Mouse (Mus musculus): ENCODE results near the gene Ccl20. TPM values are rescaled to one million over a fixed set of nuclear protein-coding genes. Genes with fewer than 3 reads are reported as not detected.

Ccl20 gene
- polyA plus RNA-seq, 1 experiment: 16.7 TPM

GRCm38 (mm10) chr1:83135829-83136228 lies 19.3 kb downstream of the Ccl20 start:
- H3K27ac ChIP-seq (ENCODE audit: control insufficient read depth, insufficient read depth, low read length): no peak overlapping the region
- no peaks in the 10 kb centered on the region for H3K27me3 ChIP-seq (ENCODE audit: control insufficient read depth, insufficient read depth, low read length)
- H3K36me3 ChIP-seq (ENCODE audit: control insufficient read depth, insufficient read depth, low read length): no peaks in the 10 kb centered on the region
- no peak overlapping the region for H3K4me3 ChIP-seq (ENCODE audit: control insufficient read depth, insufficient read depth, low read length)
- TF ChIP-seq CTCF (IDR thresholded peaks at IDR 0.05; ENCODE audit: borderline replicate concordance, control insufficient read depth, extremely low read depth, insufficient read depth, low read length, poor library complexity) (no peak), POLR2A (IDR thresholded peaks at IDR 0.05; ENCODE audit: control insufficient read depth, extremely low read depth, insufficient read depth, low read length, poor library complexity) (no peak)
- no peak for DNase-seq
- no peaks in the 10 kb centered on the region for H3K4me1 ChIP-seq (replicated peaks; ENCODE audit: control insufficient read depth, insufficient read depth, low read length)
- WGBS: 78% methylated on average over 7 of the region's 7 CpGs

GRCm38 (mm10) chr1:83137847-83138246 lies 21.3 kb downstream of the Ccl20 start:
- Histone ChIP-seq H3K27me3 (ENCODE audit: control insufficient read depth, insufficient read depth, low read length) (no peaks in the 10 kb centered on the region), H3K27ac (ENCODE audit: control insufficient read depth, insufficient read depth, low read length) (no peak overlapping the region), H3K4me1 (replicated peaks; ENCODE audit: control insufficient read depth, insufficient read depth, low read length) (no peaks in the 10 kb centered on the region), H3K4me3 (ENCODE audit: control insufficient read depth, insufficient read depth, low read length) (no peak overlapping the region), H3K36me3 (ENCODE audit: control insufficient read depth, insufficient read depth, low read length) (no peaks in the 10 kb centered on the region)
- no peak for DNase-seq
- 85% methylated on average over 8 of the region's 8 CpGs for WGBS
- TF ChIP-seq CTCF (IDR thresholded peaks at IDR 0.05; ENCODE audit: borderline replicate concordance, control insufficient read depth, extremely low read depth, insufficient read depth, low read length, poor library complexity): no peak
- TF ChIP-seq POLR2A (IDR thresholded peaks at IDR 0.05; ENCODE audit: control insufficient read depth, extremely low read depth, insufficient read depth, low read length, poor library complexity): no peak

- H3K4me1 ChIP-seq (replicated peaks; ENCODE audit: control insufficient read depth, insufficient read depth, low read length): no peaks in the 10 kb centered on the region
- H3K36me3 ChIP-seq (ENCODE audit: control insufficient read depth, insufficient read depth, low read length): no peaks in the 10 kb centered on the region
- WGBS: 90% methylated on average over 6 of the region's 6 CpGs
- TF ChIP-seq POLR2A (IDR thresholded peaks at IDR 0.05; ENCODE audit: control insufficient read depth, extremely low read depth, insufficient read depth, low read length, poor library complexity): no peak
- no peak overlapping the region for H3K4me3 ChIP-seq (ENCODE audit: control insufficient read depth, insufficient read depth, low read length)
- no peak for DNase-seq
- no peaks in the 10 kb centered on the region for H3K27me3 ChIP-seq (ENCODE audit: control insufficient read depth, insufficient read depth, low read length)
- no peak overlapping the region for H3K27ac ChIP-seq (ENCODE audit: control insufficient read depth, insufficient read depth, low read length)
Measured at GRCm38 (mm10) chr1:83138721-83139120, 22.2 kb downstream of the Ccl20 start.

- no peak for DNase-seq
- no peaks in the 10 kb centered on the region for H3K27me3 ChIP-seq (ENCODE audit: control insufficient read depth, insufficient read depth, low read length)
- TF ChIP-seq CTCF (IDR thresholded peaks at IDR 0.05; ENCODE audit: borderline replicate concordance, control insufficient read depth, extremely low read depth, insufficient read depth, low read length, poor library complexity) (no peak), POLR2A (IDR thresholded peaks at IDR 0.05; ENCODE audit: control insufficient read depth, extremely low read depth, insufficient read depth, low read length, poor library complexity) (no peak)
- no peak overlapping the region for H3K27ac ChIP-seq (ENCODE audit: control insufficient read depth, insufficient read depth, low read length)
- no peaks in the 10 kb centered on the region for H3K4me1 ChIP-seq (replicated peaks; ENCODE audit: control insufficient read depth, insufficient read depth, low read length)
- no peaks in the 10 kb centered on the region for H3K36me3 ChIP-seq (ENCODE audit: control insufficient read depth, insufficient read depth, low read length)
- WGBS: 88% methylated on average over 8 of the region's 8 CpGs
- H3K4me3 ChIP-seq (ENCODE audit: control insufficient read depth, insufficient read depth, low read length): no peak overlapping the region
Measured at GRCm38 (mm10) chr1:83141510-83141909, 24.9 kb downstream of the Ccl20 start.

GRCm38 (mm10) chr1:83142055-83142454 lies 25.5 kb downstream of the Ccl20 start:
- no peak for DNase-seq
- Histone ChIP-seq H3K4me1 (replicated peaks; ENCODE audit: control insufficient read depth, insufficient read depth, low read length) (no peaks in the 10 kb centered on the region), H3K27me3 (ENCODE audit: control insufficient read depth, insufficient read depth, low read length) (no peaks in the 10 kb centered on the region), H3K27ac (ENCODE audit: control insufficient read depth, insufficient read depth, low read length) (no peak overlapping the region), H3K36me3 (ENCODE audit: control insufficient read depth, insufficient read depth, low read length) (no peaks in the 10 kb centered on the region), H3K4me3 (ENCODE audit: control insufficient read depth, insufficient read depth, low read length) (no peak overlapping the region)
- no peak for TF ChIP-seq CTCF (IDR thresholded peaks at IDR 0.05; ENCODE audit: borderline replicate concordance, control insufficient read depth, extremely low read depth, insufficient read depth, low read length, poor library complexity)
- no peak for TF ChIP-seq POLR2A (IDR thresholded peaks at IDR 0.05; ENCODE audit: control insufficient read depth, extremely low read depth, insufficient read depth, low read length, poor library complexity)
- 87% methylated on average over 5 of the region's 5 CpGs for WGBS

- TF ChIP-seq CTCF (IDR thresholded peaks at IDR 0.05; ENCODE audit: borderline replicate concordance, control insufficient read depth, extremely low read depth, insufficient read depth, low read length, poor library complexity) (no peak), POLR2A (IDR thresholded peaks at IDR 0.05; ENCODE audit: control insufficient read depth, extremely low read depth, insufficient read depth, low read length, poor library complexity) (no peak)
- Histone ChIP-seq H3K27ac (ENCODE audit: control insufficient read depth, insufficient read depth, low read length) (no peak overlapping the region), H3K4me1 (replicated peaks; ENCODE audit: control insufficient read depth, insufficient read depth, low read length) (no peaks in the 10 kb centered on the region), H3K4me3 (ENCODE audit: control insufficient read depth, insufficient read depth, low read length) (no peak overlapping the region), H3K27me3 (ENCODE audit: control insufficient read depth, insufficient read depth, low read length) (no peaks in the 10 kb centered on the region), H3K36me3 (ENCODE audit: control insufficient read depth, insufficient read depth, low read length) (no peaks in the 10 kb centered on the region)
- no peak for DNase-seq
- WGBS: 77% methylated on average over 2 of the region's 2 CpGs
Measured at GRCm38 (mm10) chr1:83146547-83146946, 30.0 kb downstream of the Ccl20 start.

- Histone ChIP-seq H3K27ac (ENCODE audit: control insufficient read depth, insufficient read depth, low read length) (no peak overlapping the region), H3K27me3 (ENCODE audit: control insufficient read depth, insufficient read depth, low read length) (no peaks in the 10 kb centered on the region), H3K4me1 (replicated peaks; ENCODE audit: control insufficient read depth, insufficient read depth, low read length) (no peaks in the 10 kb centered on the region), H3K36me3 (ENCODE audit: control insufficient read depth, insufficient read depth, low read length) (no peaks in the 10 kb centered on the region), H3K4me3 (ENCODE audit: control insufficient read depth, insufficient read depth, low read length) (no peak overlapping the region)
- 80% methylated on average over 3 of the region's 3 CpGs for WGBS
- DNase-seq: no peak
- TF ChIP-seq POLR2A (IDR thresholded peaks at IDR 0.05; ENCODE audit: control insufficient read depth, extremely low read depth, insufficient read depth, low read length, poor library complexity): no peak
- no peak for TF ChIP-seq CTCF (IDR thresholded peaks at IDR 0.05; ENCODE audit: borderline replicate concordance, control insufficient read depth, extremely low read depth, insufficient read depth, low read length, poor library complexity)
Measured at GRCm38 (mm10) chr1:83150227-83150626, 33.7 kb downstream of the Ccl20 start.

Measured in thymus, adult 2 months (tissue).